Mouse (Mus musculus): ENCODE results near the gene Gm21988.

- TF ChIP-seq GATA1 (IDR thresholded peaks at IDR 0.05; ENCODE audit: low read length), result no peak
- TF ChIP-seq TAL1 (IDR thresholded peaks at IDR 0.05; ENCODE audit: low read length), result no peak
Measured at GRCm38 (mm10) chr11:70254931-70255531, 15.4 kb upstream of the Gm21988 start, which contains the start of gene Alox12.
